Mouse (Mus musculus) urinary bladder, postnatal 25 days (tissue): ENCODE results near the gene Renbp.

Experiments
- DNase-seq: peaks from one replicate; pipeline ENCODE4 v3.0.0; 2022; ENCODE audit warnings: low spot score

Gene Renbp

DNA sequence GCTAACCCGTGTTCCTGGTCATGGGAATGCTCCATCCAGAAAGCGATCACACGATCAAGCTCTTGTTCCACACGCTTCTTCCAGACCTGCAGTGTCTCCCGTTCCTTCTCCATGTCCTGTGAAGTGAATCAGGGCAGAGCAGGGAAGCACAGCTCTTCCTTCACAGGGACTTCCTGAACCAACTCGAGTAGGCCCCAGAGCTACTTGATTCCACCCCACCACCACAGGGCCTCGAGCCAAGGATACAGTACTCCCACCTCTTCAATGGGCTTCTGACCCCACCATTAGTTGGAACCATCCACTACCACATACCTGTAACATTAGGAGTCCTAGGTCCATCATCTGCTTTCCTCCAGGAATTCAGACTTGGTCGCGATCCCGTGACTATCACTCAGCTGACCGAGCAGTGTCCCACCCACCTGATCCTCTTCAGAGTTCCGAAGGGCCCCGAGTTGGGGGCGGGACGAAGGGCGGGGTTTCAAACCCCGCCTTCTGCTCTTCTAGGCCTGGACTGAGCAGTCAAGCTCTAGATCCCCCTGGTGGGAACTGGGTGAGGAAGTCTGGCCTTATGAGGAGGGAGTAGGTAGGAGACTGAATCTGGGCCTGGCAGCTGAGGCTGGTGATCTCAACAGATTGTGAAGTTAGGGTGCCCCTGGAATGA lies at the start of gene Renbp:
Gene Renbp, minus strand, starts transcription at position 449 of the 661 bp plus-strand sequence.
- DNase-seq, result peak; percentile 29

DNA sequence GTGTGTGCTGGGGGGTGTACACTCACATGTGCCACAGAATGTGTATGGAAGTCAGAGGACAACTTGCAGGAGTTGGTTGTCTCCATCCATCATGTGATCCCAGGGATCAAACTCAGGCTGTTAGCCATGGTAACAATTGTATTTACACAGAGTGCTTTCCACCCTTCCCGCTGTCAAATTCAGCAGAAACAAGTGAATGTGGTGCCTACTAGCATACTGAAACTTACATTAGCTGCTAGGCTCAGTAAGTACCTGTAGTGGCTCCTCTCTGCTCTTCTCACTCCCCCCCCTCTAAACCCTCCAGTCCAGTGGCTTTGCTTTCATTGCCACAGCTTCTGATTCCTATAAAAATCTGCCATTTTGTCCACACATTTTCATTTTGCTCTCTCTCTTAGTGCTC lies 47.1 kb upstream of the Renbp start:
- no peak for DNase-seq

DNA sequence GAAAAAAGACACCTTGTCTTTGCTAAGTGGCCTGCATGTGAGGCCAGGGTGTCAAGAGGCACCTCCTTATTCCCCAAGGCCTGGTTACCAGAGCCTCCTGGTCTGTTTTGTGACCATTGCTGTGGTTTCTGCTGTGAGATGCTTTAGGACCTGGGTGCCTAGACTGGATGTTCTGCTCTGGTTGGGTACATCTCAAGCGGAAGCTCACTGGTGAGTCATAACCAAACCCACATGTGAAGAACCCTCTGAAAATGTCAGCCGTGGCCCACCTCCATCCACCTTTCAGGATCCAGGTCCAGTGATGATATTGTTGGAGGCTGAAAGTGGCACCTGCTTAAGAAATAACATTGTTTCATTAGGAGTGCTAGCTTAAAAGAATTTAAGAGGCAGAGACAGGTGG lies 45.6 kb upstream of the Renbp start:
- DNase-seq, result no peak

DNA sequence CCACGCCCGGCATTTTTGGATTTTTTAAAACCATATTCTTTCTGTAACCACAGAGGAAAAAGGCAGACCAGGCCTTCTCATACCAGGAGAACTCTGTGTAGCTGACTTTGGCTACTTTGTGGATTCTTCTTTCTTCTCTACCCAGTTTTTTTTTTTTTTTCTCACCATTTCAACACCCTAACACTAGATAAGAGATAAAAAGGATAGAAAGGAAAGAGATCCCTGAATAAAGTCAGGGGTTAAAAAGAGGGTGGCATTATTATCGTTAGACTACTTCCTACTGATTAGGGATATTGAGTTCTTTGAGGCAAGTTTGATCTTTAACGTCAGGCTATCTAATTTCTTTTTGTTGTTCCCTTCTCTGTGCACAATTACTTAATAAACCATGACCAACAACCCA lies 42.1 kb upstream of the Renbp start:
- no peak for DNase-seq

DNA sequence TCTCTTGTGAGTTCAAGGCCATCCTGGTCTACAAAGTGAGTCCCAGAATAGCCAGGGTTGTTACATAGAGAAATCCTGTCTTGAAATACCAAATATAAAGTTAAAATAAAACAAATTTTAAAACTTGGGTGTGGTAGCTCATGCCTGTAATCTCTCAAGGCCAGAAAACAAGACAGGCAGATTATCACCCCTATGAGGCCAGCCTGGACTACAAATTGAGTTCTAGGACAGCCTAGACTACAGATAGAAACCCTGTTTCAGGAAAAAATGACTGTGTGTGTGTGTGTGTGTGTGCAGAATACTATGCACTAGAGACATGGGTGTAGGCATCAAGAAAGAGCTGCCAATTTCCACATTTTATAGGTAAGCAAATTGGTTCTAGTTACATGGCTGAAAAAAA lies 40.1 kb upstream of the Renbp start:
- DNase-seq, result no peak

DNA sequence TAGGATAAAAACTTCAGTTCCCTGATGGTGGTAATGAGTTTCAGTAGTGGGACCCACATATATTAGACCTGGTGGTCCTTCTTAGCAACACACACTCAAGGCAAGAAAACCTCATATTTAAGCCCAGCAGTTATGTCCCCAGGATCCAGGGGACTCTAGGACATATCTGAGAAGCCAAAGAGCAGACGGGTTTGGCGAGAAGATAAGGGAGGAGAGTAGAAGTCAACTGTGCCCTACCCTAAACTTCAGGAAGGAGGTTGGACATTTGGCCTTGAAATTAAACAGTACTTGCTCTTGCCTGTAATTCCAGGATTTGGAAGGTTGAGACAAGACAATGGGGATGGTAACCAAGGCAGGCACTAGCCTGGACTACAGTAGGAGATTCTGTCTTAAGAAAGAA lies 39.1 kb upstream of the Renbp start:
- DNase-seq, result no peak

DNA sequence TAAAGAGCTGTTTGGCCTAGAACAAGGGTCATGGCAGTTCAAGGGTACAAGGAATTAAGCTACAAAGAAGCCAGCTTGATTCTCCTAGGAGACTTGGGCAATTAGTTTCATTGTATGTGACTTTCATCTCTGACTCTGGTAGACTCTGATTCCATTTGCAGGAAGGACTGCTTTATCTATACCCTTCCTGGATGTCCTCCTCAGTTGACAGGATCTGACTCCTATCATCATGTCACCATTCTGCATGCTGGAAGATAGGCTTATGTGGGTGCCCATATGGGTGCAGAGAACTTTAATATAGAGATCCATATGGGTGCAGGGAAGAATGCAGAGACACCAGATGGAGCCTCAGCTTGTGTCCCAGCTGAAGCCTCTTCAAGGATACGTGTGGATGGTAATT lies 38.5 kb upstream of the Renbp start:
- no peak for DNase-seq

DNA sequence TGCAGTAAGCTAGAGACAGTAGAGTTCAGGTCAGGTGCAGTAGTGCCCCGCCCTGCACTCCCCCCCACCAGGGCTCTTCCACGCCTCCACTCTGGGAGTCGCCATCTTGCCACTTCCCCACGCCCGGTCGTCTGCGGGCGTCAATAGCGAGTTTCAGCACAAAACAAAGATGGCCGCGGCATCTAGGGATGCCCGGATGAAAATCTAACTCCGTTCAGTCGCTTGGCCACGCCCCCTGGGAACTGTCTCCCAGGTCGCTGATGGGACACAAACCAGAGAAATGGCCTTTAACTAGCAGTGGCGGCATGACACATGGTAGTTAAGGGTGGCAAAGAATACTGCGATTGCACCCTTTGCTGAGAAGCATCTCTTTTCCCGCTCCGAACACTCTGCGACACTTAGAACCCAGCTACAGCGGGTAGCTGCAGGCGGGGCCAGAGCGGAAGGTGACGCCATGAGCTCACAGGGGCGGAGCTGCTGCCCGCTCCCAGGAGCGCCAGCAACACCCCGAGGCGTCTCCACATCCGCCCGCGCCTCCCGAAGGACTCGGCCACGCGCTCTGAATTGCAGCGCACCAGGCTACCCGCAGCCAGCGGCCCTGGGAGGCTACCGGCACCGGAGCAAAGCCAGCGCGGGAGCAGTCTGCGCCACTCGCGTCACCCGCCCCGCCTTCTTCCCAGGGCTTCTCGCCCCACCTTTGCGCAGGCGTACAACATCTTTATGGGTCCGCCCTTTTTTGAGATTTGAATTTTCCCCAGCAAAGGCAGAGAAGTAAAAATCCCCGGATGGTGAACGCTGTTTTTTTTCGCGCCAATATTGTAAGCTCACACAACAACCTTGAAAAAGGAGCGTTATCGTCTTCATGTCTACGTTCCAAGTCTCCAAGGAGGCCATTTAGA lies 36.8 kb upstream of the Renbp start:
- DNase-seq, result peak; percentile 75

DNA sequence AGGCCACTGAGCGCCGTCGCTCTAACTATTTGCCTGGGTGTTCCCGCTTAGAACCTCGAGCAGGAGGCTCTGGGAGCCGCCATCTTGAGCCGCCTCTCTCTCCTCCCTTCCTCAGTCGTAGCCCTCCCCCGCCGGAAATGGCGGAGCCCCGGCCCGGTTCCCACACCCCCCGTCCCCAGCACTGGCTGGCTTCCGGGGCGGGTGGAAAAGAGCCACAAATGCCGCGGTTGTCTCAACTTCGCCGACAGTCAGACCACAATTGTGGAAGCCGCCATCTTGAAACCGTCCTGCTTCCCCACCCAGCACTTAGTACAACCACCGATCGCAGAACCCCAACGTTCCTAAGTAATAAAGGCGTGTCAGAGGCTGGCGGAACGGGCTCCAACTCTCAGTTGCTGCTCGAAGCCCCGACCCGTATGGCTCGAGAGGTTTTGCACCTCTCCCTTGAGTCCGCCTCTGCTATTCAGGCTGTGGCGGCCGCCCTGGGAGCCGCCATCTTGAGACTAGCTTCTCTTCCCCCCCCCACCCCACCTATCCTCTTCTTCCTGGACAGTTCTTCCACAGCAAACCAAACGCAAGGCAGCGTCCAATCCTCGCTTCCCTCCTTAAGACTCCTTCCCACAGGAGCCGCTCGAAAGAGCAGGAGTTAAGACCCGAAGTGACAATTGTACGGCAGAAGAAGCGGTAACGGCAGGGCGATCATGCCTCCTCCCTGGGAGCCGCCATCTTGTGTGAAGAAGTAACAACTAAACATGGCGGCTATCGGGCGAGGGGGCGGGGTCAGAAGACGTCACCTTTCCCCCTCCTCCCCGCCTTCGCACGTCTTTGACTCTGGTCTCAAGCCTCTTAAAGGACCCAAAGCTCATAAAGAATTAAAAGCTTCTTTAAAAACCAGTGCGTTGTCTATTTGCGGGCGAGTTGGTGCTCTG lies 35.9 kb upstream of the Renbp start, which contains the start of gene Hcfc1:
Gene Hcfc1, minus strand, starts transcription at position 110 of the 929 bp plus-strand sequence.
- peak; percentile 77 for DNase-seq

DNA sequence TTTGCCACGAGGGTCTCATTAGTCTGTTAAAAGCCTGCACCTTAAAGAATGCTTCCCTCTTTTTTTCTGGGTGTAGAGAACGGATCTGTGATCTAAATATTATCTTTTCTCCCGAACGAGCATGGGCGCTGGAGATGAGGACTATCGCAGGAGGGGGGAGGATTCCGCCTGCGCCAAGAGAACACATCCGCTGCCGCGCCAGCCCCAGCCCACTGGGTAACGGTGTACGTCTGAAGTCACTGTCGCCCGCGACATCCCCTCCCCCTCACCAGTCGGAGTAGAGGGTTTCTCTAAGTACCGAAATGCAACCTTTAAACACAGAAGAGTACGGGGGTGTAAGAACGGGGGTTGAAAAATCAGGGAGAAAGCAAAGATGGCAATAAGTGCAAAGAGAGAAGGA lies 34.7 kb upstream of the Renbp start:
- peak; percentile 30 for DNase-seq

DNA sequence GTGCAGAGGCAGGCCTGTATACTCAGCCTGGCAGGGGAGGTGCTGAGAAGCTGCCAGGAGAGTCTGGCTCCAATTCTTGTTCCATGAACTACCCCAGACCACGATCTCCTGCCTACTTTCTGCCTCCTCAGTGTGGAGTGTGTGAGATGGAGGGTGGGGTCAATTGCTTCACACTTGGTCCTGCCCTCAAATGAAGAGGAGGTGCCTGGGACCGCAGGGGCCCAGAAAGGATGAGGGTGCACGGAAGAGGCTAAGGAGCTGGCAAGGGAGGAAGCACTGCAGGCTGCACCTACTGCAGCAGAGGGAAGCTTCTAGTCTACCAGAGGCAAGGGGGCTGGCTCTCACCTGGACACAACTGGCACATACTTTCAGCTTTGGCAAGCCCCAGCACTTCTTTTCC lies 33.7 kb upstream of the Renbp start:
- DNase-seq, result no peak

DNA sequence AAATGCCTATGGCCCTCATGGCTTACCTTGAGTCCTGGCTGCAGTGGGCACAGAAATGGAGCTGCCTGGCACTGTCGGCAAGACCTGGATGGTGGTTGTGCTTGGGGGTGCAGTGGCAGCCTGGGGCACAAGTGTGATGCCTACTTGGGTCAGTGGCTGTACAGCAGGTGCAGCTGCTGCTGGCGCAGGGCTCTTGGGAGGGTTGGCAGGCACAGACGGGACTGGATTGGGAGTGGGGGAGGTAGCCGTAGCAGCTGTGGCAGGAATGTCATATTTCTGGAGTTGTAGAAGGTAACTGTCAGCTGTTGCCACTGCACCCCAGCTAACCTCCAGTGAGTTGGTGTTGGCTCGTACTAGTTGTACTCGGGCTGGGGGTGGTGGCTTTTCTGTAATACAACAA lies 24.3 kb upstream of the Renbp start:
- no peak for DNase-seq

DNA sequence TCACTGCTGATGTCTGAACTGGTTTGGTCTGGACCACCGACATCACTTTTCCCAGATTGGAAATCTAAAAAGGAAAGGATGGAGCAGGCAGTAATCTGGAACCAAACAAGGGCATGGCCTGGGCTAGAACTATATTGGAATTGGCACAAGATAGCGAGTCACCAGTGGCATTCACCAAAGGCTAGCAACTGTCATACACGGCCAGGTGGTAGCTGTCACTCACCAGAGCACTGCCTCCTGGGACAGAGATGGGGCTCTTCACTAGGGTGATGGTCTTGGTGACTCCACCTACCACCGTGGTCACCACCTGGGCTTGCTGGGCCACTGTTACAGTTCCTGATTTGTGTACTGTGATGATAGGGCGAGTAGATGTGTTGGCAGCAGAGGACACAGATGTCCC lies 22.0 kb upstream of the Renbp start:
- no peak for DNase-seq

DNA sequence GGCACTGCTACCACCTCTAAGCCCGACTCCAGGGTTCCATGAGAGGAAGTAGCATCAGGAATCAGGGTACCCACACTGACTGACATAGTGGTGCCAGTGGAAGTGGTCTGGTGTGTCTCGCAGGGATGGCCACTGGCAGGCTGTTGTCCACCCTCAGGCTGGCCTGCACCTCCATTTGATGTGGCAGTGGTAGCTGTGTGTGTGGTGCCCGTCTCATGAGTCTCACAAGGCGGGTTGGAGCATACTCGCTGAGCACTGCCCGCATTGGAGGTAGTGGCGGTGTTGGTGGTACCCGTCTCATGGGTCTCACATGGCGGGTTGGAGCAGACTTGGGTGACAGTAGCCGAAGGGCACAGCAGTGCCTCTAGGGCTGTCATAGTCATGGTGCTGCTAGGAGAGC lies 18.7 kb upstream of the Renbp start:
- no peak for DNase-seq

DNA sequence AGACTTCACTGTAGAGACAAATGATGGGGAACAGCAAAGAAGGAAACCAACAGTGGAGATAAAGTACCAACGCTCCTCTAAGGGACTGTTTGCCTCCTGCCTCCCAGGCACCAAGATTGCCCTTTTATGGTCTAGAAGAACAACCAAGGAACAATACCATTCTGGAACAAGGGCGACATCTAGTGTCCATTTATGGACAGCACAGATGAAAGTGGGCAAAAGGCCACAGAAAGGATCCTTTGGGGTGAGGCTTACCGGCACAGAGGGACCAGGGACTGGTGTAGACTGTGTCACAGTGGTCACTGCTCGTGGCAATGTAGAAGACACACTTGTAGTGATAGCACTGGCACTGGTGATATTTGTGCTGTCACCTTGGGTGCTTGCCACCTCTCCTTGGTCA lies 18.0 kb upstream of the Renbp start:
- DNase-seq, result peak; percentile 19

DNA sequence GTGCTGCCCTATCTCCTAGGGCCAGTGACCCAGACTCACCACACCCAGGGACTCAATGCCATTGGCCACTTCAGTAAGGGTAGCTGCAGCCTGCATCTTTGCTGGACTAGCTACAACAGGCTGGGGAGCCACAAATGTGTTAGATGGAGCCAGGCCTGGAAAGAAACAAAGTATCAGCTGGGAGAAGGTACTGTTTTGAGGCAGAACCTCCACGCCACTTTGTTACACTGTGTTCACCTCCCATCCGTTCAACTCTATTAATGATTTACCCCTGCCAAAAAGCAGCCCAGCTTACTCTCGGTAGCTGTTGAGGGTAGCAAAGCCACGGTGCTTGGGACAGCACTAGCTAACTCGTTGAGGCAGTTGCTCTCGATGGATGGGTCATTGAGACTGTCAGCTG lies 16.2 kb upstream of the Renbp start:
- no peak for DNase-seq

DNA sequence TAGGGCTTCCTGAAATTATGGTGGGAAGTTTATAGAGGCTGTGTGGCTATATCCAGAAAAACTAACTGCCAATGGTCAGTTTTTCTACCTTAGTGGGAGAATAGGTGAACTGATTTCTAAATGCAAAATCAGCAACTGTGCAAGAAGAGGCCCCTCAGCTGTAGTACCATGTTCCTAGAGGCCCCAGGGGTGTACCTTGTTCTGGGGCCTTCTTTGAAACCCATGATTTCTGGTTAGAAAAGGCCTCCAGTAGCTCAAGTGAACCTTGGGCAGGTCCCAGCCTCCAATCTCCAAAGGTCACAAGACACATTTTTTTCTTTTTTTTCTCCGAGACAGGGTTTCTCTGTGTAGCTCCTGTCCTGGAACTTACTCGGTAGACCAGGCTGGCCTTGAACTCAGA lies 11.6 kb upstream of the Renbp start:
- no peak for DNase-seq

DNA sequence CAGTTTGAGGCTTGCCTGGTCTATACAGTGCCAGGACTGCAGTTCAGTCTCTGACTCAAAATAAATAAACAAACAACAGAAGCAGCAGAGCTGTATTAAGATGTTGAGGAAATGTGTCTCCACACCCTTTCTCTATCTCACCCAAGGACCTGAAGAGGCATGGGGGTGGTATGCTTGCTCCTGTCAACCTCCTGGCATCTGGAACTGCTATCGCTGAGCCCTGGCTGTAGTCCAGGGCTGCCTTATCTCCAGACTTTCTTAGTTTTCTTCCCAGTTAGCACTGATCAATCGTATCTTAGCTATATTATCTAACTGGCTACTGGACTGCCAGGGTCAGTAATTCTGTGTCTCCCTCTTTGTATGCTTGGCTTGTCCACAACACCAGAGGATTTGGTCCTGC lies 11.2 kb upstream of the Renbp start:
- DNase-seq, result no peak

DNA sequence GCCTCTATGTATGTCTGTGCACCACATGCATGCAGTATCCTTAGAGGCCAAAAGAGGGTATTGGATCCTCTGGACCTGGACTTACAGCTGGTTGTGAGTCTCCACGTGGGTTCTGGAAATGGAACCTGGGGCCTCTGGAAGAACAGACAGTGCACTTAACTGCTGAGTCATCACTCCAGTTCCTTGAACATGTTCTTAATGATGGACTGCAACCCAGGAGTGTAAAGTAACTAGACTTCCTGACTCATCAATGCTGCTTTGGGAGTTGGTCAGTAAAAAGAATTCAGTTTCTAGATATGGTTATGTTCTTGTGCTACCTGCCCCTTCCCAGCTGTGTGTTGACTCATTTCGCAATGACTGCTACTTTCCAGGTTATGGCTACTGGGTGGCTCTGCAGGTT lies 1.2 kb upstream of the Renbp start:
- no peak for DNase-seq

DNA sequence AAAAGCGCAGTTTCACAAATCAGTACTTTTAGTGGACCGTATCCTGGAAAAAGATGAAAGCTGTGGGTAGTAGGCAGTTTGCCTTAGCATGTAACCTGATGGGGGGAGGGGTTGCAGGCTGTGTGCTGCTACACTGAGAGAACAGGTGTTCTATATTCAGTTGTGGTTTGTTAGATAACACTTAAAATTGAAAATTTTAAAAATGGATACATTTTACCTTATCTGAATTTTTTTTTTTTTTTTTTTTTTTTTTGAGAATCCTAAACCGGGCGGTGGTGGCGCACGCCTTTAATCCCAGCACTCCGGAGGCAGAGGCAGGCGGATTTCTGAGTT lies 8.1 kb downstream of the Renbp start:
- no peak for DNase-seq

DNA sequence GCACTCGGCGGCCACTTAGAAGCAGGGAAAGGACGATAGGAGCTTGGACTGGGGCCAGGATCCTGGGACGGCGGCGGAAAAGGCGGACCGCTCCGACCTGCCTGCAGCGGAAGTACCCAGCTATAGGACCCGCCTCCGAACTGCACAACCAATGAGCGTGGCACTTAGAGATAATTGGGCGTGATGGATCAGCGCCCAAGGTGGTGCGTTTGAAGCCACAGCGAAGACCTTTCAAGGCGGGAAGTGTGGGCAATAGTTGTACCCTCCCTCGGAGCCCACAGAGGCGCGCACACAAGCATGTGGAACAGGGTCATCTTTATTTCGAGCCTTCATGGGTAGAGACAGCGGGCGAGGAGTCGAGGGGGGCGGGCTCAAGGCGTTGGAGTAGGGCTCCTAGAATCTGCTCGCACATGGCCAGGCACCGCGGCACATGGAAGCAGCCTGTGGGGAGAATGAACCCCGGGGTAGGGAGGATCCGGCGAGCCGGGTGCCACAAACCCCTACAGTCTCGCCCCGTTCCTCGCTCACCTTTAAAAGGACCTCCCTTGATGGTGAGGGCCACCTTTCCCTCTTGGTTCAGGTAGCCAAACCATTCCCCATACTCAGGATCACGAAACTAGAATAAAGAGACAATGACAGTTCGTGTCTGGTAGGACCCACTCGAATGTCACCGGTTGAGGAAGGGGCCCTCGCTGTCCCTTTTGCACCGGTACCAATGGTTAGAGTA lies 8.7 kb downstream of the Renbp start, which contains the start of the genes Arhgap4 and Naa10:
Gene Arhgap4, minus strand, starts transcription at position 48 of the 727 bp plus-strand sequence.
Gene Naa10, minus strand, starts transcription at position 122 of the 727 bp plus-strand sequence.
- DNase-seq, result peak; percentile 78
